Mouse (Mus musculus): Measurements from ENCODE around the gene Abca9. TPM values are rescaled to one million over a fixed set of nuclear protein-coding genes. Genes with fewer than 3 reads are reported as not detected.

Abca9 gene
- polyA plus RNA-seq, 1 experiment from 2014 or later = 3.4 TPM

DNA sequence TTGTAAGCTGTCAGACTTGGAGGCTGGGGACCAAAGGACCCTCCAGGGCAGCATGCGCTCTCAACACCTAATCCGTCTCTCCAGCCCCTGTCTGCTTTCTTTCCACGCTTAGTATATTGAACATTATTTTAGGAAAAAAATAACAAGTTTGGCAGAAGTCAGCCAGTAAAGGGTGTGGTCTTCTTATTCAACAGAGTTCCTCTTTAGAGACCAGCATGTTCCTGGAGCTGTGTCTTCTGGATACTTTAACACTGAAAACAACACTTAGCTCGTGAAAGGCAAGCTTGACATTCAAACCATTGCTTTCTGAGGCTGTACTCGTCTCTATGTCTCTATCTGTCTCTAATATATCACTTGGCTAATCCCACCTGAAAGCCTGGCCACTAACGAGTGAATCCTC is 10.9 kb downstream of the Abca9 start:
- DNase-seq (ENCODE audit: low spot score) (no peak), ATAC-seq (replicated peaks; ENCODE audit: low FRiP score) (no peak)
- H3K27me3 ChIP-seq (ENCODE audit: control insufficient read depth, insufficient read depth, low read length) = no peaks in the 10 kb centered on the region
- no peaks in the 10 kb centered on the region for H3K36me3 ChIP-seq (ENCODE audit: control insufficient read depth, insufficient read depth, low read length)
- no peak overlapping the region for H3K9ac ChIP-seq (ENCODE audit: low read length)
- no peak overlapping the region for H3K27ac ChIP-seq (ENCODE audit: low read depth, low read length)
- no peak overlapping the region for H3K4me2 ChIP-seq (ENCODE audit: low read depth, low read length, severe bottlenecking)
- H3K4me1 ChIP-seq (replicated peaks; ENCODE audit: control insufficient read depth, insufficient read depth, low read length) = no peaks in the 10 kb centered on the region
- WGBS = 72% methylated on average over 6 of the region's 6 CpGs
- no peak overlapping the region for H3K4me3 ChIP-seq (ENCODE audit: low read depth, low read length)
- H3K9me3 ChIP-seq (ENCODE audit: control insufficient read depth, low read length) = no peaks in the 10 kb centered on the region

DNA sequence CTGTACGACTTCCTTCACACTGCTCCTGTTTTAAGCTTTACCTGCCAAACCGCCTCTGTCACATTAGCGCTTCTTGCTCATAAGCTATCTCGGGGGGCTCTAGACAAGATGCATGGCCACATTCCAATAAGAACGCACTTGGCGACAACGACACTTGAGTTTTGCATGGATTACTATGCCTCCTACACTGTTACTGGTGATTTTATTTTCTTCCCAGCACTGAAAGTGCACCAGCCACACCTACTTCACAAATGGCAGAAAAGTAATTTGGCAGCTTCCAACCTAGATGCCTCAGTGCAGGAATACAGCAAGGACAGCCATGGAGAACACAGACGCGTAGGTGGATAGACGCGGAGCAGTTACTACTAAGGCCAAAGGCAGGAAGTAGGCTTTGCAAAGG is 12.0 kb downstream of the Abca9 start:
- Histone ChIP-seq H3K4me1 (replicated peaks; ENCODE audit: control insufficient read depth, insufficient read depth, low read length) (no peaks in the 10 kb centered on the region), H3K9me3 (ENCODE audit: control insufficient read depth, low read length) (no peaks in the 10 kb centered on the region), H3K4me3 (ENCODE audit: low read depth, low read length) (no peak overlapping the region), H3K36me3 (ENCODE audit: control insufficient read depth, insufficient read depth, low read length) (no peaks in the 10 kb centered on the region), H3K27ac (ENCODE audit: low read depth, low read length) (no peak overlapping the region), H3K9ac (ENCODE audit: low read length) (no peak overlapping the region), H3K4me2 (ENCODE audit: low read depth, low read length, severe bottlenecking) (no peak overlapping the region), H3K27me3 (ENCODE audit: control insufficient read depth, insufficient read depth, low read length) (no peaks in the 10 kb centered on the region)
- WGBS = 96% methylated on average over 11 of the region's 11 CpGs
- DNase-seq (ENCODE audit: low spot score) (no peak), ATAC-seq (replicated peaks; ENCODE audit: low FRiP score) (no peak)

DNA sequence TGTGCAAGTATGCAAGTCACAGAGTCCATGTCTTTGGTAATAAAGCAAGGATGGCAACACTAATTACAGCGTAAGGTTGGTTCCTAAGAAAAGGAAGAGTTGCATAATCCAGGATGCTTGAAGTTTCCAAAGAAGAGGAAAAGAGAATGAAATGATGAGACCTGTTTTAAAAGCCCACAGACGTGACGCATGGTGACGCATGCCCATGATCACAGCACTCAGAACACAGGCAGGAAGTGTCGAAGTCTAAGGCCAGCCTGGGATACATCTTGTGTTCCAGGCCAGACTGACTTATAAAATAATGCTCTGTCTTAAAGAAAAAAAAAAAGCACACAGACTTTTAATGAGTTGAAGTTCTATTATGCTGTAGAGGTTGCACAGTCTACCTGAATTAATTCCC is 20.4 kb downstream of the Abca9 start:
- no peak overlapping the region for H3K9ac ChIP-seq (ENCODE audit: low read length)
- no peak overlapping the region for H3K27ac ChIP-seq (ENCODE audit: low read depth, low read length)
- ATAC-seq (replicated peaks; ENCODE audit: low FRiP score) = no peak
- H3K4me2 ChIP-seq (ENCODE audit: low read depth, low read length, severe bottlenecking) = no peak overlapping the region
- WGBS = 94% methylated on average over 5 of the region's 5 CpGs
- no peak overlapping the region for H3K4me3 ChIP-seq (ENCODE audit: low read depth, low read length)
- DNase-seq (ENCODE audit: low spot score) = no peak
- no peaks in the 10 kb centered on the region for H3K9me3 ChIP-seq (ENCODE audit: control insufficient read depth, low read length)
- H3K36me3 ChIP-seq (ENCODE audit: control insufficient read depth, insufficient read depth, low read length) = no peaks in the 10 kb centered on the region
- no peaks in the 10 kb centered on the region for H3K27me3 ChIP-seq (ENCODE audit: control insufficient read depth, insufficient read depth, low read length)
- no peaks in the 10 kb centered on the region for H3K4me1 ChIP-seq (replicated peaks; ENCODE audit: control insufficient read depth, insufficient read depth, low read length)

DNA sequence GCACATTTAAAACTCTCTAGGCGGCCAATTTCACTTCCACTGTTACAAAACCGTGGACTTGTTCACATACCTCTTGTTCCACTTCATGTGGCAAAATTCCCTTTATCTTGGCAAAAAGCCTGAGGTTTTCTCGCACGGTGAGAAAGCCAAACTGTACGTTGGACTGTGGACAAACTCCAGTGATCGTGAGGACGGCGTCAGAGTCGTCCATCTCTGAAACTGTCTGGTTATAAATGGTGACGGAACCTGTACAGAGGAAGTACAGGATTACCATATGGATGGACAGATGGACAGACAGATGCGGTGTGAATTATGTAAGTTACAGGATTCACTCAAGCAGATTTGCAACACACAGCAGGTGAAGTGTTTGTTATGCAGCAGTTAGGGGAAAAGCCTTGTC is 22.6 kb downstream of the Abca9 start:
- 93% methylated on average over 11 of the region's 11 CpGs for WGBS
- Histone ChIP-seq H3K27ac (ENCODE audit: low read depth, low read length) (no peak overlapping the region), H3K4me3 (ENCODE audit: low read depth, low read length) (no peak overlapping the region), H3K4me1 (replicated peaks; ENCODE audit: control insufficient read depth, insufficient read depth, low read length) (no peaks in the 10 kb centered on the region), H3K9me3 (ENCODE audit: control insufficient read depth, low read length) (no peaks in the 10 kb centered on the region), H3K9ac (ENCODE audit: low read length) (no peak overlapping the region), H3K4me2 (ENCODE audit: low read depth, low read length, severe bottlenecking) (no peak overlapping the region), H3K36me3 (ENCODE audit: control insufficient read depth, insufficient read depth, low read length) (no peaks in the 10 kb centered on the region), H3K27me3 (ENCODE audit: control insufficient read depth, insufficient read depth, low read length) (no peaks in the 10 kb centered on the region)
- ATAC-seq (replicated peaks; ENCODE audit: low FRiP score) (no peak), DNase-seq (ENCODE audit: low spot score) (no peak)

DNA sequence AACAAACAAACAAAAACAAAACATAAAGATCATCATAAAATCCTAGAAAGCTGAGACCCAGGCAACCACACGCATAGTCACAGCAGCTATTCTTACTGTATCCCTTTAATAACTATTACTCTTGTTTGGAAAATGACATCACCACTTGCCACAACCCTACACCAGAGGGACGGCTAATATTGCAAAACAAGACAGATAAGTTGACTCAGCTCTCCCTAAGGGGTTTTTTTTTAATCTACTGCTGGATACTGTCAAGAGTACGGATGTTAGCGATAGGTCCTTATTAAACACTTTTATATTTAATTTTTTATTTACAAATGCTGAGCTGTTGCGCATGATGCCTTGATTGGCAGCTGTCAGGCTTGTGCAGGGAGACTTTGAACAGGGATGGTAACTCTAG is 37.2 kb downstream of the Abca9 start:
- Histone ChIP-seq H3K4me1 (replicated peaks; ENCODE audit: control insufficient read depth, insufficient read depth, low read length) (no peaks in the 10 kb centered on the region), H3K4me2 (ENCODE audit: low read depth, low read length, severe bottlenecking) (no peak overlapping the region), H3K4me3 (ENCODE audit: low read depth, low read length) (no peak overlapping the region), H3K27me3 (ENCODE audit: control insufficient read depth, insufficient read depth, low read length) (no peaks in the 10 kb centered on the region), H3K9ac (ENCODE audit: low read length) (no peak overlapping the region), H3K27ac (ENCODE audit: low read depth, low read length) (no peak overlapping the region), H3K9me3 (ENCODE audit: control insufficient read depth, low read length) (no peaks in the 10 kb centered on the region), H3K36me3 (ENCODE audit: control insufficient read depth, insufficient read depth, low read length) (no peaks in the 10 kb centered on the region)
- DNase-seq (ENCODE audit: low spot score) (no peak), ATAC-seq (replicated peaks; ENCODE audit: low FRiP score) (no peak)
- WGBS = 93% methylated on average over 5 of the region's 5 CpGs

DNA sequence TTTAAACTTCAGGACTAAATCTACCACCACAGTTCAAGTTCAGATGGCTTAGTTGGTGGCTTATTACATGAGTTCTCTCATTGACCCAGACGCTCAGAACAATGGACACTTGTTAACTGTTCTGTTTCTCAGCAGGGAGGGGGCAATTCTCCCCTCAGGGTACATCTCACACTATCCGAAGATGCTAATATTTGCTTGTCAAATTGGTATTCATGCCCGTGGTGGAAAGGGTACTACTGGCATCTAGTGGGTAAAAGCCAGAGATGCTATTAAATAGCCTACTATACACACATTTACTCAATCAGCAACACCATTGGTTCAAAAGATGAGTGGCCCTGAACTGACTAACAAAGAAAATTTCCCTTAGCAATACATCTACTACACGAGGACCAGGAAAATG is 56.9 kb downstream of the Abca9 start:
- Histone ChIP-seq H3K4me3 (ENCODE audit: low read depth, low read length) (no peak overlapping the region), H3K9ac (ENCODE audit: low read length) (no peak overlapping the region), H3K27me3 (ENCODE audit: control insufficient read depth, insufficient read depth, low read length) (no peaks in the 10 kb centered on the region), H3K4me1 (replicated peaks; ENCODE audit: control insufficient read depth, insufficient read depth, low read length) (no peaks in the 10 kb centered on the region), H3K36me3 (ENCODE audit: control insufficient read depth, insufficient read depth, low read length) (no peaks in the 10 kb centered on the region), H3K4me2 (ENCODE audit: low read depth, low read length, severe bottlenecking) (no peak overlapping the region), H3K27ac (ENCODE audit: low read depth, low read length) (no peak overlapping the region), H3K9me3 (ENCODE audit: control insufficient read depth, low read length) (no peaks in the 10 kb centered on the region)
- 71% methylated on average over 4 of the region's 4 CpGs for WGBS
- no peak for DNase-seq (ENCODE audit: low spot score)
- ATAC-seq (replicated peaks; ENCODE audit: low FRiP score) = no peak

DNA sequence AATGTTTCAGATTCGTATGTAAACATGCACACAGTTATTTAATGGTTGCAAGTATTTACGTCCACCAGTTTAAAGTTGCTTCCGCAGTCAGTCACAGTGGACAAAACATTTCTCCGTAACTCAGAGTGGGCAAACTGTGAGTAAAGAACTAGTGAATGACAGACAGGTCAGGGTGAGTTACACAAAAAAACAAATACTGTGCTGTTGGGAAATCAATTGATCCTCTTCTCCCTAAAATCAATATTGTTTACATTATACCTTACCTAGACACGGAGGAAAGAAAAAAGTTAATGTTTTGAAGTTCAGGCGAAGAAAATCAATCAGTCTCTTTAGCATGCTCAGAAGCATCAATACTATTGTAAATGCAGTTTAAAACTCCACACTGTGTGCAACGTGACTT is 66.6 kb downstream of the Abca9 start:
- H3K27me3 ChIP-seq (ENCODE audit: control insufficient read depth, insufficient read depth, low read length) = no peaks in the 10 kb centered on the region
- no peak for DNase-seq (ENCODE audit: low spot score)
- H3K9ac ChIP-seq (ENCODE audit: low read length) = no peak overlapping the region
- no peaks in the 10 kb centered on the region for H3K9me3 ChIP-seq (ENCODE audit: control insufficient read depth, low read length)
- H3K36me3 ChIP-seq (ENCODE audit: control insufficient read depth, insufficient read depth, low read length) = no peaks in the 10 kb centered on the region
- H3K4me3 ChIP-seq (ENCODE audit: low read depth, low read length) = no peak overlapping the region
- no peak overlapping the region for H3K27ac ChIP-seq (ENCODE audit: low read depth, low read length)
- no peak for ATAC-seq (replicated peaks; ENCODE audit: low FRiP score)
- 92% methylated on average over 7 of the region's 7 CpGs for WGBS
- H3K4me1 ChIP-seq (replicated peaks; ENCODE audit: control insufficient read depth, insufficient read depth, low read length) = no peaks in the 10 kb centered on the region
- H3K4me2 ChIP-seq (ENCODE audit: low read depth, low read length, severe bottlenecking) = no peak overlapping the region

DNA sequence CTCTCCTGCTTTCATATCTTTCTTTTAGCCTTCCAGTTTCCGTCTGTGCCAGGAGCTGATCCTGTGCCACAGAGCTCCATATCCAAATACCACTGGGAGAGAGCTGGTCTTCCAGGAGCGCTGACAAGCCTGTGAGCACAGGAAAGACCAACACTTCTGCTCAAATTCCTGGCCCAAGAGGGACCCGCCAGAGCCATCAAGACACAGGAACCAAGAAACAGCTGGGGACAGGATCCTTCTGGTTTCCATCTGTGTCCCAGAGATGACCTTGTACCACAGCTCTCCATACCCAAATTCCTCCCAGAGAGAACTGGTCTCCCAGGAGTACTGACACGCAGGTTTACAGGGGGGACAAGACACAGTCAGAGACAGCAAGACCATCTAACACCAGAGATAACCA is 69.1 kb downstream of the Abca9 start:
- no peaks in the 10 kb centered on the region for H3K4me1 ChIP-seq (replicated peaks; ENCODE audit: control insufficient read depth, insufficient read depth, low read length)
- 80% methylated on average over 4 of the region's 4 CpGs for WGBS
- ATAC-seq (replicated peaks; ENCODE audit: low FRiP score) = no peak

DNA sequence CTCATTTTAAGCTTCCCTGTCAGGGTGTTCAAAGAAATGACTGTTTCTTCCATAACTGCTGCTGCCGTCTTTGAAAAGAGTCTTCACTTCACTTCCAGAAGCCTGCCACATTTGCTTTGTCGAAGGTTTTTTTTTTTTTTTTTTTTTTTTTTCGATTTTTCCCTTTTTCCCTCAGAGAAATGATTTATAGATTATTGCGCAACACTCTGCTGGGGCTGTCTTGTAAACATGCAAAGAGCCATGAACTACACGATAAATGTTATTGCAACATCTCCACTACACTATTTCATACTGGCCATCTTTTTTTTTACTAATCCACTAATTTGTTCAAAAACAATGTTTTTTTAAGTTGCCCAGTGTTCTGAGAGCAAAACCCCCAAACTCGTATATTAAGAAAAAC is 70.5 kb downstream of the Abca9 start:
- WGBS = 87% methylated on average over 6 of the region's 6 CpGs
- Histone ChIP-seq H3K9me3 (ENCODE audit: control insufficient read depth, low read length) (no peaks in the 10 kb centered on the region), H3K36me3 (ENCODE audit: control insufficient read depth, insufficient read depth, low read length) (no peaks in the 10 kb centered on the region), H3K27ac (ENCODE audit: low read depth, low read length) (no peak overlapping the region), H3K9ac (ENCODE audit: low read length) (no peak overlapping the region), H3K4me2 (ENCODE audit: low read depth, low read length, severe bottlenecking) (no peak overlapping the region), H3K27me3 (ENCODE audit: control insufficient read depth, insufficient read depth, low read length) (no peaks in the 10 kb centered on the region), H3K4me3 (ENCODE audit: low read depth, low read length) (no peak overlapping the region), H3K4me1 (replicated peaks; ENCODE audit: control insufficient read depth, insufficient read depth, low read length) (no peaks in the 10 kb centered on the region)
- DNase-seq (ENCODE audit: low spot score) = no peak
- no peak for ATAC-seq (replicated peaks; ENCODE audit: low FRiP score)

More for the DNA sequence above, 69.1 kb downstream of the Abca9 start:
- H3K9ac ChIP-seq (ENCODE audit: low read length) = no peak overlapping the region
- H3K4me3 ChIP-seq (ENCODE audit: low read depth, low read length) = no peak overlapping the region
- no peak overlapping the region for H3K4me2 ChIP-seq (ENCODE audit: low read depth, low read length, severe bottlenecking)
- H3K27me3 ChIP-seq (ENCODE audit: control insufficient read depth, insufficient read depth, low read length) = no peaks in the 10 kb centered on the region
- H3K36me3 ChIP-seq (ENCODE audit: control insufficient read depth, insufficient read depth, low read length) = no peaks in the 10 kb centered on the region
- H3K9me3 ChIP-seq (ENCODE audit: control insufficient read depth, low read length) = no peaks in the 10 kb centered on the region
- no peak overlapping the region for H3K27ac ChIP-seq (ENCODE audit: low read depth, low read length)
- DNase-seq (ENCODE audit: low spot score) = no peak
